23 mouse cellular contexts compared by ENCODE assay signal in genomic region chr13:64107105-64107504, GRCm38 (mm10). TPM values are rescaled to one million over a fixed set of nuclear protein-coding genes. Genes with fewer than 3 reads are reported as not detected.
DNase-seq lines count a peak whose midpoint lies in the region; ATAC-seq and TF ChIP-seq lines count a peak whose summit lies in the region.
"Had no signal": no experiment of that assay in that cellular context is flagged by ENCODE, and none has a peak within 500 bp of the region (broad histone marks: within the 10 kb centered on the region; RNA-seq: fewer than 3 reads in every experiment).

No protein-coding gene starts in this region.

- H3K4me1 ChIP-seq in hindbrain, embryonic 12.5 days = peaks cover 20% of the 10 kb centered on the region
- peaks cover 5% of the 10 kb centered on the region for H3K4me1 ChIP-seq in hindbrain, embryonic 16.5 days (ENCODE audit: control insufficient read depth, insufficient read depth, low read depth, low read length)
- peaks cover 6% of the 10 kb centered on the region for H3K4me1 ChIP-seq in lung, embryonic 16.5 days (replicated peaks; ENCODE audit: control insufficient read depth, insufficient read depth, low read length)
- peaks cover 3% of the 10 kb centered on the region; the same call in 1 of the 2 replicates for H3K4me1 ChIP-seq in neural tube, embryonic 11.5 days (ENCODE audit: control insufficient read depth, insufficient read depth, low read length)
- H3K4me1 ChIP-seq in liver, postnatal 0 days (ENCODE audit: insufficient read depth) = peaks cover 13% of the 10 kb centered on the region

- peak overlapping the region; percentile 36; the same call in 1 of the 2 replicates for H3K4me2 ChIP-seq in hindbrain, embryonic 12.5 days (replicated peaks)
- no peak overlapping the region for H3K4me2 ChIP-seq in hindbrain, embryonic 16.5 days (ENCODE audit: low read length)
- H3K4me2 ChIP-seq in lung, embryonic 16.5 days (ENCODE audit: low read depth, low read length) = no peak overlapping the region
- no peak overlapping the region for H3K4me2 ChIP-seq in neural tube, embryonic 11.5 days (ENCODE audit: low read depth)
- H3K4me2 ChIP-seq in liver, postnatal 0 days (ENCODE audit: low read depth, low read length) = no peak overlapping the region
- H3K4me2 ChIP-seq: embryonic facial prominence, embryonic 15.5 days; heart, embryonic 11.5 days; heart, embryonic 15.5 days had no signal

- no peak for TF ChIP-seq CTCF in liver, postnatal 0 days (IDR thresholded peaks at IDR 0.05; ENCODE audit: low read depth)

- ATAC-seq in hindbrain, embryonic 12.5 days (ENCODE audit: low FRiP score) = peak; percentile 23
- no peak for ATAC-seq in hindbrain, embryonic 16.5 days
- ATAC-seq in lung, embryonic 16.5 days (ENCODE audit: low read depth) = peak; percentile 34; the same call in 1 of the 2 replicates
- ATAC-seq in neural tube, embryonic 11.5 days (ENCODE audit: insufficient read depth, low FRiP score, low TSS enrichment) = peak; percentile 14
- peak; percentile 90 for ATAC-seq in liver, postnatal 0 days
- ATAC-seq: forebrain, embryonic 16.5 days had no signal

- no peak for DNase-seq in lung, postnatal 14 days
- DNase-seq in neural tube, embryonic 11.5 days (ENCODE audit: low spot score) = no peak
- no peak for DNase-seq in neural tube, embryonic 10.5 days (ENCODE audit: extremely low spot score, low spot score)
- DNase-seq in liver, postnatal 0 days = no peak
- no peak for DNase-seq in gastrocnemius, postnatal 4 days (ENCODE audit: low spot score in 2 of 2)
- DNase-seq: adrenal gland, adult 8-10 months; adrenal gland, postnatal 36 days; cerebellum, adult 2 months; gastrocnemius, postnatal 10 days; heart, adult 2 months; heart, postnatal 14 days had no signal

- peak overlapping the region; percentile 49; the same call in 1 of the 2 replicates for H3K27ac ChIP-seq in hindbrain, embryonic 12.5 days
- no peak overlapping the region for H3K27ac ChIP-seq in hindbrain, embryonic 16.5 days (ENCODE audit: low read depth, low read length)
- no peak overlapping the region for H3K27ac ChIP-seq in lung, embryonic 16.5 days (ENCODE audit: low read length)
- H3K27ac ChIP-seq in neural tube, embryonic 11.5 days (ENCODE audit: low read depth, low read length) = no peak overlapping the region
- peak overlapping the region; percentile 69 for H3K27ac ChIP-seq in liver, postnatal 0 days (ENCODE audit: low read depth)
- H3K27ac ChIP-seq: embryonic facial prominence, embryonic 15.5 days; forebrain, embryonic 10.5 days; heart, adult 2 months; heart, embryonic 15.5 days had no signal

- peaks cover 12% of the 10 kb centered on the region for H3K27me3 ChIP-seq in hindbrain, embryonic 12.5 days
- no peaks in the 10 kb centered on the region for H3K27me3 ChIP-seq in hindbrain, embryonic 16.5 days (replicated peaks; ENCODE audit: control insufficient read depth, insufficient read depth, low read length)
- no peaks in the 10 kb centered on the region for H3K27me3 ChIP-seq in lung, embryonic 16.5 days (ENCODE audit: control insufficient read depth, insufficient read depth, low read depth, low read length)
- no peaks in the 10 kb centered on the region for H3K27me3 ChIP-seq in neural tube, embryonic 11.5 days (ENCODE audit: control insufficient read depth, insufficient read depth, low read length)
- H3K27me3 ChIP-seq in liver, postnatal 0 days (ENCODE audit: insufficient read depth, low read length) = no peaks in the 10 kb centered on the region
- H3K27me3 ChIP-seq: embryonic facial prominence, embryonic 15.5 days; heart, embryonic 15.5 days had no signal

- H3K4me3 ChIP-seq in hindbrain, embryonic 12.5 days = no peak overlapping the region
- no peak overlapping the region for H3K4me3 ChIP-seq in hindbrain, embryonic 16.5 days (ENCODE audit: low read length)
- H3K4me3 ChIP-seq in lung, embryonic 16.5 days (ENCODE audit: low read length) = no peak overlapping the region
- H3K4me3 ChIP-seq in neural tube, embryonic 11.5 days (ENCODE audit: low read depth, low read length) = no peak overlapping the region
- no peak overlapping the region for H3K4me3 ChIP-seq in liver, postnatal 0 days (ENCODE audit: low read depth, low read length)
- H3K4me3 ChIP-seq: embryonic facial prominence, embryonic 15.5 days; erythroblast, embryonic 14.5 days; forebrain, embryonic 10.5 days; heart, adult 2 months; heart, embryonic 15.5 days had no signal

- H3K9ac ChIP-seq in hindbrain, embryonic 12.5 days = no peak overlapping the region
- no peak overlapping the region for H3K9ac ChIP-seq in hindbrain, embryonic 16.5 days (ENCODE audit: low read depth, low read length)
- no peak overlapping the region for H3K9ac ChIP-seq in lung, embryonic 16.5 days (ENCODE audit: low read length)
- H3K9ac ChIP-seq in neural tube, embryonic 11.5 days (ENCODE audit: low read length) = no peak overlapping the region
- H3K9ac ChIP-seq in liver, postnatal 0 days (replicated peaks) = no peak overlapping the region
- H3K9ac ChIP-seq: embryonic facial prominence, embryonic 15.5 days; heart, embryonic 15.5 days had no signal

- WGBS in hindbrain, embryonic 12.5 days = 36% methylated on average over 3 of the region's 3 CpGs
- 28% methylated on average over 3 of the region's 3 CpGs for WGBS in hindbrain, embryonic 16.5 days
- 48% methylated on average over 3 of the region's 3 CpGs for WGBS in lung, embryonic 16.5 days
- WGBS in neural tube, embryonic 11.5 days = 36% methylated on average over 3 of the region's 3 CpGs
- 43% methylated on average over 3 of the region's 3 CpGs for WGBS in liver, postnatal 0 days (ENCODE audit: insufficient replicate concordance)

- H3K9me3 ChIP-seq in hindbrain, embryonic 12.5 days (replicated peaks) = no peaks in the 10 kb centered on the region
- no peaks in the 10 kb centered on the region for H3K9me3 ChIP-seq in hindbrain, embryonic 16.5 days (ENCODE audit: control insufficient read depth, low read length)
- H3K9me3 ChIP-seq in lung, embryonic 16.5 days (ENCODE audit: control insufficient read depth, low read length) = no peaks in the 10 kb centered on the region
- H3K9me3 ChIP-seq in neural tube, embryonic 11.5 days (ENCODE audit: control insufficient read depth, low read length) = no peaks in the 10 kb centered on the region
- no peaks in the 10 kb centered on the region for H3K9me3 ChIP-seq in liver, postnatal 0 days (ENCODE audit: low read length)
- H3K9me3 ChIP-seq: embryonic facial prominence, embryonic 15.5 days; forebrain, embryonic 10.5 days; heart, embryonic 15.5 days had no signal

- no peaks in the 10 kb centered on the region for H3K36me3 ChIP-seq in hindbrain, embryonic 12.5 days
- H3K36me3 ChIP-seq in hindbrain, embryonic 16.5 days (ENCODE audit: control insufficient read depth, insufficient read depth, low read length) = no peaks in the 10 kb centered on the region
- H3K36me3 ChIP-seq in lung, embryonic 16.5 days (ENCODE audit: control insufficient read depth, insufficient read depth, low read length) = no peaks in the 10 kb centered on the region
- H3K36me3 ChIP-seq in neural tube, embryonic 11.5 days (ENCODE audit: control insufficient read depth, insufficient read depth, low read length) = no peaks in the 10 kb centered on the region
- no peaks in the 10 kb centered on the region; the same call in 1 of the 2 replicates for H3K36me3 ChIP-seq in liver, postnatal 0 days (replicated peaks; ENCODE audit: insufficient read depth, low read length)
- H3K36me3 ChIP-seq: forebrain, embryonic 10.5 days; heart, embryonic 15.5 days had no signal

- no peak for TF ChIP-seq EP300 in liver, postnatal 0 days (IDR thresholded peaks at IDR 0.05; ENCODE audit: low read depth)

RNA-seq across cellular contexts. Expression of gene Hsd17b3, which starts 18.1 kb away (rescaled TPM):
- not detected in 2 replicates for polyA plus RNA-seq in hindbrain, embryonic 12.5 days (2016; fragmentation: Nextera tagmentation; extraction: Ambion mirVana)
- polyA plus RNA-seq in hindbrain, embryonic 16.5 days (2015; fragmentation: Nextera tagmentation; extraction: Ambion mirVana) = not detected in 2 replicates
- not detected in 2 replicates for polyA plus RNA-seq in lung, embryonic 16.5 days (2015; fragmentation: Nextera tagmentation; extraction: Ambion mirVana)
- polyA plus RNA-seq in neural tube, embryonic 11.5 days (2014; fragmentation: Nextera tagmentation; extraction: Ambion mirVana) = not detected in 2 replicates
- not detected in 2 replicates for polyA plus RNA-seq in liver, postnatal 0 days (2015; fragmentation: Nextera tagmentation; extraction: Ambion mirVana)
- total RNA-seq in gastrocnemius, postnatal 4 days (2021) = not detected
- total RNA-seq: gastrocnemius, postnatal 10 days; heart, adult 2 months; heart, postnatal 14 days; hematopoietic stem cell, adult 5-6 weeks had no signal
- polyA plus RNA-seq: cerebellum, adult 2 months; embryonic facial prominence, embryonic 11.5 days; embryonic facial prominence, embryonic 15.5 days; erythroblast, embryonic 14.5 days; forebrain, embryonic 16.5 days; frontal cortex, adult 2 months; heart, adult 2 months; heart, embryonic 11.5 days; heart, embryonic 15.5 days had no signal

RNA-seq across cellular contexts. Expression of gene Slc35d2, which starts 22.1 kb away (rescaled TPM):
- polyA plus RNA-seq in hindbrain, embryonic 12.5 days (2016; fragmentation: Nextera tagmentation; extraction: Ambion mirVana) = 4.7 and 5.9 TPM in 2 replicates
- polyA plus RNA-seq in hindbrain, embryonic 16.5 days (2015; fragmentation: Nextera tagmentation; extraction: Ambion mirVana) = 1.1 and 2.1 TPM in 2 replicates
- 5.1 and 6.9 TPM in 2 replicates for polyA plus RNA-seq in lung, embryonic 16.5 days (2015; fragmentation: Nextera tagmentation; extraction: Ambion mirVana)
- polyA plus RNA-seq in neural tube, embryonic 11.5 days (2014; fragmentation: Nextera tagmentation; extraction: Ambion mirVana) = 3.8 and 7.4 TPM in 2 replicates
- polyA plus RNA-seq in liver, postnatal 0 days (2015; fragmentation: Nextera tagmentation; extraction: Ambion mirVana) = 11.8 TPM in 2 replicates
- total RNA-seq in gastrocnemius, postnatal 4 days (2021) = 1 to 10 TPM; 3.1 to 3.3 TPM

RNA-seq across cellular contexts. Expression of gene Zfp367, which starts 45.9 kb away (rescaled TPM):
- 13.8 and 14.0 TPM in 2 replicates for polyA plus RNA-seq in hindbrain, embryonic 12.5 days (2016; fragmentation: Nextera tagmentation; extraction: Ambion mirVana)
- polyA plus RNA-seq in hindbrain, embryonic 16.5 days (2015; fragmentation: Nextera tagmentation; extraction: Ambion mirVana) = 6.2 and 7.3 TPM in 2 replicates
- polyA plus RNA-seq in lung, embryonic 16.5 days (2015; fragmentation: Nextera tagmentation; extraction: Ambion mirVana) = 22.9 and 24.1 TPM in 2 replicates
- 14.3 and 15.4 TPM in 2 replicates for polyA plus RNA-seq in neural tube, embryonic 11.5 days (2014; fragmentation: Nextera tagmentation; extraction: Ambion mirVana)
- 9.8 and 11.7 TPM in 2 replicates for polyA plus RNA-seq in liver, postnatal 0 days (2015; fragmentation: Nextera tagmentation; extraction: Ambion mirVana)
- 10 to 100 TPM; 15.8 to 17.8 TPM for total RNA-seq in gastrocnemius, postnatal 4 days (2021)

RNA-seq across cellular contexts. Expression of gene Habp4, which starts 54.5 kb away (rescaled TPM):
- polyA plus RNA-seq in hindbrain, embryonic 12.5 days (2016; fragmentation: Nextera tagmentation; extraction: Ambion mirVana) = 38.0 TPM in 2 replicates
- 52.8 and 53.4 TPM in 2 replicates for polyA plus RNA-seq in hindbrain, embryonic 16.5 days (2015; fragmentation: Nextera tagmentation; extraction: Ambion mirVana)
- 16.5 and 18.0 TPM in 2 replicates for polyA plus RNA-seq in lung, embryonic 16.5 days (2015; fragmentation: Nextera tagmentation; extraction: Ambion mirVana)
- polyA plus RNA-seq in neural tube, embryonic 11.5 days (2014; fragmentation: Nextera tagmentation; extraction: Ambion mirVana) = 33.4 and 36.6 TPM in 2 replicates
- polyA plus RNA-seq in liver, postnatal 0 days (2015; fragmentation: Nextera tagmentation; extraction: Ambion mirVana) = 9.0 and 11.9 TPM in 2 replicates
- total RNA-seq in gastrocnemius, postnatal 4 days (2021) = 10 to 100 TPM; 27.3 to 30.9 TPM

Comparison
In these comparisons a context has a peak if more than half of its experiments do, and no peak if none do; other contexts are left out.
1. H3K27ac ChIP-seq: peak in hindbrain, embryonic 12.5 days (single experiment) and liver, postnatal 0 days (single experiment); none in hindbrain, embryonic 16.5 days (single experiment), lung, embryonic 16.5 days (single experiment) and neural tube, embryonic 11.5 days (single experiment).